Mouse (Mus musculus): ENCODE data around the gene Npr3. TPM values are rescaled to one million over a fixed set of nuclear protein-coding genes. Genes with fewer than 3 reads are reported as not detected.

Npr3 gene
- 2.4 and 3.0 TPM in 2 replicates for polyA plus RNA-seq (2016; fragmentation: Nextera tagmentation; extraction: Ambion mirVana)

GRCm38 (mm10) chr15:11906571-11907531 is at the start of gene Npr3:
TSS of gene Npr3 (minus strand) at chr15:11907287.
- WGBS, result under 1% methylated on average over 42 of the region's 42 CpGs
- H3K27ac ChIP-seq (replicated peaks), result no peak within 1 kb of the TSS; the same call in 1 of the 2 replicates
- H3K27me3 ChIP-seq (ENCODE audit: low read depth, poor library complexity, severe bottlenecking), result peaks cover 73% of the 10 kb centered on the region

DNA sequence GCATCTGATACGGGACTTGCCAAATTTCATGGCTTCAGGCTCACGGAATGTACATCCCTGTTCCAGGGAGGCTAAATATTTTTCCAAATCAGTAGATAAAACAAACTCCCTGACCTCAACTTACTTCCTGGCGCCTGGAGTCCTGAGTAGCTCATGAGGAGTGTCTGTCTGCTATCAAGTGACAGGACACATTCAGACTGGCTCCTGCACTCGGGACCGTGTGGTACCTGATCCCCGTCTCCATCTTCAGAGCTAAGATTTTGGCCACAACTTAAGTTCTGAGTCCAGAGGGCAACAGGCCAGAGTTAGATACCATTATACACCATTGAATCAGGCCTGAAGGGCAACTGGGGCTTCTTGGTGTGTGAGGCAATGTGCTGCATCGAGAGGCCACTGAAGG is 49.0 kb upstream of the Npr3 start:
- H3K4me1 ChIP-seq, result no peaks in the 10 kb centered on the region
- no peaks in the 10 kb centered on the region for H3K36me3 ChIP-seq
- H3K9me3 ChIP-seq (replicated peaks), result no peaks in the 10 kb centered on the region
- no peak for DNase-seq (ENCODE audit: low spot score)
- no peak overlapping the region for H3K4me3 ChIP-seq
- no peak overlapping the region for H3K27ac ChIP-seq (replicated peaks)
- WGBS, result 85% methylated on average over 7 of the region's 7 CpGs
- no peaks in the 10 kb centered on the region for H3K27me3 ChIP-seq (ENCODE audit: low read depth, poor library complexity, severe bottlenecking)

More at GRCm38 (mm10) chr15:11906571-11907531, at the start of gene Npr3:
- DNase-seq (ENCODE audit: low spot score), result peak; percentile 73
- H3K9me3 ChIP-seq (replicated peaks), result no peaks in the 10 kb centered on the region
- peak within 1 kb of the TSS; percentile 63 for H3K4me3 ChIP-seq
- no peaks in the 10 kb centered on the region for H3K36me3 ChIP-seq
- peaks cover 52% of the 10 kb centered on the region for H3K4me1 ChIP-seq

DNA sequence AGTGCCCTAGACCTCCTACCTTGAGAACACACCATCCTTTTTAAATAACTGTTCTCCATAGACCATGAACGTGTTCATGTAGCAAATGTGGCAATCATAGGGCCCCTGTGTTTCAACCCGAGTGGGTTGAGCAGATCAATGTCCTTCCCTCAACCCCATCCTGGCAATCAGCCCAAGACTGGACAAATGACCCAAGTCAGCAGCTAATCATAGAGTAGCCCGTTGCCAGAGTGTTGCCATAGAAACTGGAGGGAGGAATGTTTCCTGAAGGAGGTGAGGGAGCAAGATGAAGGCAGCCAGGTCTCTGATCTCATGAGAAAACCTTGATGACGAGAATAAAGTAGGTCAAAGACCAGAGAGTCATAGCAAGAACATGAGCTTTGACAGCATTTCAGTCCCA is 47.1 kb upstream of the Npr3 start:
- 69% methylated on average over 4 of the region's 4 CpGs for WGBS
- H3K4me3 ChIP-seq, result no peak overlapping the region
- no peaks in the 10 kb centered on the region for H3K4me1 ChIP-seq
- H3K27ac ChIP-seq (replicated peaks), result no peak overlapping the region
- no peak for DNase-seq (ENCODE audit: low spot score)
- H3K9me3 ChIP-seq (replicated peaks), result no peaks in the 10 kb centered on the region
- H3K36me3 ChIP-seq, result no peaks in the 10 kb centered on the region
- H3K27me3 ChIP-seq (ENCODE audit: low read depth, poor library complexity, severe bottlenecking), result no peaks in the 10 kb centered on the region

DNA sequence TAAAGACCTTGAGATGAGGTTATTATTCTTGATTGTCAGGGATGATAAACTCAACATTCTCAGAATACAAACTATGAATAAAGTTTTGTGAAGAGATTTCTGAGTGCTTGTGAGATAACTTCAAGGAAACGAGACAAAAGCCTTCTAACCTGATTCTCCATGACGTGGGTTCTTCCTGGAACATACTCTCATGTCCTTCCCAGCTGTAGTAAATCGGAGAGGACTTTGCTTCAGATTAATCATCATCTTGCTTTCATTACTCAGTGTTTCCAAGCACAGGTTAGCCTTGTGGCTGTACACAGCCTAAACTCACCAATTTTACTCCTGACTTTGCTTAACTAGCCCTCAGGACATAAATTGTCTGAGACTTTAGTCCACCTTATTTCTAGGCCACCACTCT is 45.1 kb upstream of the Npr3 start:
- H3K27me3 ChIP-seq (ENCODE audit: low read depth, poor library complexity, severe bottlenecking), result no peaks in the 10 kb centered on the region

DNA sequence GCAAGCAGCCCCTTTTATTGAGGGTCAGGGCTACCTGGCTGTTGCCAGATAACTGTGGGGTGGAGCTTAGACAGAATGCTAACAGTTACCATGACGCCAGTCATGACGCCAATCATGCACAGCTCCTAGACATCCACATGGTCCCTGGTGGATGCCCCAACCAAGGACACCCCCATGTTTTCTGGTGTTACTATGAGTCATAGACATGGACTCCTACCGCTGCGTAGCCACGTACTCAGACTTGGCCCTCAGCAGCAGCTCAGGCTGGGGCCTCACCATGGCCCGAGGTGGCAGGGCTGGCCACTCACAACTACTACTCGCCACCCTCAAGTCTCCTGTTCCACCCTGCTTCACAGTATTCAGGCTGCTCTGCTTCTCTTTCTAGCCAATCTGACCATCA is 44.1 kb upstream of the Npr3 start:
- Histone ChIP-seq H3K27me3 (ENCODE audit: low read depth, poor library complexity, severe bottlenecking) (no peaks in the 10 kb centered on the region), H3K27ac (replicated peaks) (no peak overlapping the region), H3K4me1 (no peaks in the 10 kb centered on the region), H3K9me3 (replicated peaks) (no peaks in the 10 kb centered on the region), H3K36me3 (no peaks in the 10 kb centered on the region), H3K4me3 (no peak overlapping the region)
- WGBS, result 92% methylated on average over 7 of the region's 7 CpGs
- DNase-seq (ENCODE audit: low spot score), result no peak

More for the DNA sequence above, 45.1 kb upstream of the Npr3 start:
- Histone ChIP-seq H3K9me3 (replicated peaks) (no peaks in the 10 kb centered on the region), H3K36me3 (no peaks in the 10 kb centered on the region), H3K27ac (replicated peaks) (no peak overlapping the region), H3K4me3 (no peak overlapping the region), H3K4me1 (no peaks in the 10 kb centered on the region)
- WGBS, result 78% methylated on average over 3 of the region's 3 CpGs
- DNase-seq (ENCODE audit: low spot score), result no peak

GRCm38 (mm10) chr15:11950144-11950543 is 43.1 kb upstream of the Npr3 start:
- Histone ChIP-seq H3K27ac (replicated peaks) (no peak overlapping the region), H3K4me1 (no peaks in the 10 kb centered on the region), H3K36me3 (no peaks in the 10 kb centered on the region), H3K4me3 (no peak overlapping the region), H3K27me3 (ENCODE audit: low read depth, poor library complexity, severe bottlenecking) (no peaks in the 10 kb centered on the region), H3K9me3 (replicated peaks) (no peaks in the 10 kb centered on the region)
- WGBS, result 87% methylated on average over 10 of the region's 10 CpGs
- DNase-seq (ENCODE audit: low spot score), result no peak

DNA sequence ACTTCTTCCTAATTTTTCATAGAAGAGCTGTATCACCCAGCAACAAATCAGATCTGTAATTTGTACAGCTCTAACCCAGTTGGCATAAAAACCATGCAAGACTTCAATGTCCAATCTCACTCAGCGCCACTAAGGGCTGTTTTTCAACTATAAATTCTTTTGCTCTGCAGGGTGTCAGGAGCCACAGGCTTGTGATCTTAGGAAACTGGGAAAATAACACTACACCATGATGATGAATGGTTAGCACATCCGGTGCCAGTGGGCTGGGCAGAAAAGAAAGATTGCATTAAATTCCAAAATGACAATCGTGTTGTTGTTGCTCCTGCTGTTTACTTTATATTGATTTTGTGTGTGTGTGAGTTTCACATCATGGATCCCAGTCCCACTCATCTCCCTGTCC is 42.4 kb upstream of the Npr3 start:
- no peaks in the 10 kb centered on the region for H3K36me3 ChIP-seq
- 97% methylated on average over 3 of the region's 3 CpGs for WGBS
- H3K27ac ChIP-seq (replicated peaks), result no peak overlapping the region
- no peaks in the 10 kb centered on the region for H3K27me3 ChIP-seq (ENCODE audit: low read depth, poor library complexity, severe bottlenecking)
- H3K9me3 ChIP-seq (replicated peaks), result no peaks in the 10 kb centered on the region
- no peak for DNase-seq (ENCODE audit: low spot score)
- no peaks in the 10 kb centered on the region for H3K4me1 ChIP-seq
- H3K4me3 ChIP-seq, result no peak overlapping the region

GRCm38 (mm10) chr15:11940855-11941254 is 33.8 kb upstream of the Npr3 start:
- WGBS, result 65% methylated on average over 5 of the region's 5 CpGs
- peaks cover 8% of the 10 kb centered on the region; the same call in 1 of the 2 replicates for H3K4me1 ChIP-seq
- no peaks in the 10 kb centered on the region for H3K9me3 ChIP-seq (replicated peaks)
- no peak overlapping the region for H3K4me3 ChIP-seq
- H3K27ac ChIP-seq (replicated peaks), result no peak overlapping the region
- no peaks in the 10 kb centered on the region for H3K36me3 ChIP-seq
- DNase-seq (ENCODE audit: low spot score), result no peak
- no peaks in the 10 kb centered on the region for H3K27me3 ChIP-seq (ENCODE audit: low read depth, poor library complexity, severe bottlenecking)

- no peaks in the 10 kb centered on the region for H3K36me3 ChIP-seq
- H3K9me3 ChIP-seq (replicated peaks), result no peaks in the 10 kb centered on the region
- no peaks in the 10 kb centered on the region for H3K4me1 ChIP-seq
- H3K4me3 ChIP-seq, result no peak overlapping the region
- no peak overlapping the region for H3K27ac ChIP-seq (replicated peaks)
- H3K27me3 ChIP-seq (ENCODE audit: low read depth, poor library complexity, severe bottlenecking), result no peaks in the 10 kb centered on the region
- DNase-seq (ENCODE audit: low spot score), result no peak
- WGBS, result 82% methylated on average over 3 of the region's 3 CpGs
Measured at GRCm38 (mm10) chr15:11927742-11928141, 20.7 kb upstream of the Npr3 start.

DNA sequence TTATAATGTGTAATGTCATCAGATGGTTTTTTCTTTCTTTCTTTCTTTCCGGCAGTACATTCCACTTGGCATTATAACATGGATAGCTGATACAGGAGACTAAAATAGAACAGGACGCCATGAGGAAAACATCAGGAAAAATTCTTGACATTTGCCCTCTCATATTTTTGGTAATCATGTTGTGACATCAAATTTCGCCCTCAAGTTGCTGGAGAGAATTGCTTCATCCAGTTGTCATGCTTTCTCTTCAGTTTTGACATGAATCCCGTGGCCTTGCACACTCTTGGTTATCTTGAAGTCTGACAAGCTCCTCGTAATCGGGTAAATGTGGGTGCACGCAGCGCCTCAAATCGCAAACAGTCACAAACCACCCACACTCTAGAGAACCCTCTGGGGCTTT is 7.0 kb upstream of the Npr3 start:
- no peaks in the 10 kb centered on the region for H3K36me3 ChIP-seq
- H3K4me1 ChIP-seq, result no peaks in the 10 kb centered on the region
- DNase-seq (ENCODE audit: low spot score), result no peak
- no peak overlapping the region for H3K27ac ChIP-seq (replicated peaks)
- 90% methylated on average over 9 of the region's 9 CpGs for WGBS
- peaks cover under 1% of the 10 kb centered on the region for H3K27me3 ChIP-seq (ENCODE audit: low read depth, poor library complexity, severe bottlenecking)
- H3K9me3 ChIP-seq (replicated peaks), result 0 out of 2 replicates have a peak, but pooled peaks cover 3% of the 10 kb centered on the region
- H3K4me3 ChIP-seq, result no peak overlapping the region

GRCm38 (mm10) chr15:11909875-11910274 is 2.8 kb upstream of the Npr3 start:
- no peak overlapping the region for H3K4me3 ChIP-seq
- H3K27me3 ChIP-seq (ENCODE audit: low read depth, poor library complexity, severe bottlenecking), result peaks cover 43% of the 10 kb centered on the region
- peaks cover 32% of the 10 kb centered on the region for H3K4me1 ChIP-seq
- H3K36me3 ChIP-seq, result no peaks in the 10 kb centered on the region
- no peaks in the 10 kb centered on the region for H3K9me3 ChIP-seq (replicated peaks)
- 46% methylated on average over 6 of the region's 6 CpGs for WGBS
- no peak overlapping the region for H3K27ac ChIP-seq (replicated peaks)
- DNase-seq (ENCODE audit: low spot score), result no peak

DNA sequence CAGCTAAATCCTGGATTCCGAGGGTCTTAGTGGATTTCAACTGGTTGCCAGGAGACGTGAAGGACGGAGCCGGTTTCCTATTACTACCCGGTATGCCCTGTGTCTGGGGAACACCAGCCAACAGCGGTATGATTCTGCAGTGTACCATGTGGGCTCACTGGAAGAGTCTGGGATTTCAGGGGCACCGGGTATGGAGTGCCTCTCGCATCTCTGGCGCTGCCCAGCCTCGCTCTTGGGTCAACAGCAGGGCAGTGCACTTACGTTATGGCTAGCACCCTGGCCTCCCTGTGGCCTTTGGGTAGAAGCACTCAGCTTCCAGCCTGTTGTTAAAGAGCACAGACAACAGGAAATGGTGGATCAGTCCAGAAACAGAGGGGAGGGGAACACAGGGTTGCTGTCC is 1.1 kb upstream of the Npr3 start:
- 6% methylated on average over 11 of the region's 11 CpGs for WGBS

DNA sequence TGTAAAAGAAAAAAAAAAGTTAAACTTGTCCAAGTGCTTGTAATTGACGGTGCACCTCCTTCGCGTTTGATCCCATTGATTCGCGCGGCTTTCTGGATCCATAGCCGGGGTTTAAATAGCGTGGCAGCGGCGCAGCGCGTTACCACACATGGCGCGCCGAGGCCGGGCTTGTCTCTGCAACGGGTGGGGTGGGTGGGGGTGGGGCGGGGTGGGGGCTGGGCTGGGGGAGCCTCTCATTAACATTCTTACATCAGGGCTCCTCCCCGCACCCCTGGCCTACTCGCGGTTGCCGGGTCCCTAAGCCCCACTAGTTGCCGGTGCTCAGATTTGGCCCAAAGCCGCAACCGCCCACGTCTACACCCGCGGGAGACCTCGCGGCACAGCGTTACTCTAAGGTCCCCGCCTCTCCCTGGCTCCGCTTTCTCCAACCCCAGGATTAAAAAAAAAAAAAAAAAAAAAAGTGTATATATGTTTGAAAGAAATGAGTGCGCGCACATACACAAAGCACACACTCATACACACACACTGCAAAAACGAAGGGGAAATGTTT is 991 bp downstream of the Npr3 start:
- Histone ChIP-seq H3K27me3 (ENCODE audit: low read depth, poor library complexity, severe bottlenecking) (peaks cover 81% of the 10 kb centered on the region), H3K4me1 (peaks cover 52% of the 10 kb centered on the region)
- WGBS, result under 1% methylated on average over 35 of the region's 36 CpGs

More for the DNA sequence above, 1.1 kb upstream of the Npr3 start:
- Histone ChIP-seq H3K27me3 (ENCODE audit: low read depth, poor library complexity, severe bottlenecking) (peaks cover 60% of the 10 kb centered on the region), H3K4me1 (peaks cover 49% of the 10 kb centered on the region), H3K9me3 (replicated peaks) (no peaks in the 10 kb centered on the region), H3K27ac (replicated peaks) (no peak overlapping the region; the same call in 1 of the 2 replicates), H3K36me3 (no peaks in the 10 kb centered on the region), H3K4me3 (peak overlapping the region; percentile 39)
- peak; percentile 47 for DNase-seq (ENCODE audit: low spot score)

More for the DNA sequence above, 991 bp downstream of the Npr3 start:
- Histone ChIP-seq H3K4me3 (peak overlapping the region; percentile 63), H3K36me3 (no peaks in the 10 kb centered on the region), H3K27ac (replicated peaks) (no peak overlapping the region), H3K9me3 (replicated peaks) (no peaks in the 10 kb centered on the region)
- DNase-seq (ENCODE audit: low spot score), result peak; percentile 59
